Mouse (Mus musculus): ENCODE data around the gene Polr3g.
"Not testable (repeated sequence)": the region's sequence is repeated elsewhere in the genome, so short reads cannot be mapped to it uniquely, and the experiment has no call there.

Polr3g gene

DNA sequence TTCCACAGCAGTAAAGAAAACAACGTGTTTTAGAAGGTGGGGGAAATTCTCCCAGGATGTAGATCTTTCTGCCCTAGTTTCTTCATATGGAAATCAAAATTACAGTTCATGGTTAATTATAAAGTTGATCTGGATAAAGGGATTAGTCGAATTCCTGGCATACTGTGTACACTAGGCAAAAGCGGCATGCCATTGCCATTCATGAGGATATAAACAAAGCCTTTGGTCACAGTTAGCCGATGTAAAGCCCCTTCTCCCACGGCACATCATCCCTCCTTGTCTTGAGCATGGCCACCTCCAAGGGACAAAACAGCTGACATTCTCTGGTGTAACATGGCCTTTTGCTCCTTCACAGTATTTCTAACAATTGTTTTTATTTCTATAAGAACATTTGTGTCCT lies 80.2 kb downstream of the Polr3g start:
- DNase-seq (ENCODE audit: low spot score): no peak

DNA sequence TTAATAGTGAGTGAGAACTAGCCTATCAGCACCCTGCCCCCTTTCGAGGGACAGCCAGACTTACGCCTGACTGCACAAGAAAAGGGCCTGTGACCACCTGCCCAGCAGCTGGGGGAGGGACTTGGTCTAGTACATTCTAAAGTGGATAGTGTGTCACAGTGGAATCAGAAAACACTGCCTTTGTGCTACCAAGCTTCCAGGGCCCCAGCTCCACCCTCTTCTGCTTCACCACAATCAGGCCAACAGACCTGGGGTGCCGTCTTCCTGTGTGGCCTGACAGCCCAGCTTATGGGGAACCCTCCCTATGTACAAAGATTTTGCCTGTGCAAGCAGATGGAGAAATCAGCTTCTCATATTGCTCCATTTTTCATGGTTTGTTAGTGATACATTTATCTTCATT lies 81.4 kb downstream of the Polr3g start:
- DNase-seq (ENCODE audit: low spot score): no peak

GRCm38 (mm10) chr13:81628631-81629190 lies 82.1 kb downstream of the Polr3g start:
- DNase-seq (ENCODE audit: low spot score): no peak

- not testable (repeated sequence) for DNase-seq (ENCODE audit: low spot score)
Measured at GRCm38 (mm10) chr13:81627861-81628260, 83.0 kb downstream of the Polr3g start.

All from urinary bladder, postnatal 10 days (tissue).